Mouse (Mus musculus): ENCODE data around the gene Birc5. TPM values are rescaled to one million over a fixed set of nuclear protein-coding genes. Genes with fewer than 3 reads are reported as not detected.

Gene Birc5
- polyA plus RNA-seq, 1 experiment from 2014 or later = 225 TPM

- 90% methylated on average over 1 of the region's 1 CpGs for WGBS
- ATAC-seq (ENCODE audit: insufficient number of reproducible peaks, low FRiP score, low TSS enrichment, low read depth) = no peak
- H3K4me2 ChIP-seq (replicated peaks) = no peak overlapping the region
- H3K4me3 ChIP-seq (replicated peaks) = no peak overlapping the region
- H3K36me3 ChIP-seq = peaks cover 54% of the 10 kb centered on the region
- H3K4me1 ChIP-seq = peaks cover 8% of the 10 kb centered on the region
- no peak overlapping the region for H3K27ac ChIP-seq (replicated peaks)
- H3K9me3 ChIP-seq (replicated peaks) = no peaks in the 10 kb centered on the region
- H3K27me3 ChIP-seq = peaks cover 14% of the 10 kb centered on the region
- no peak overlapping the region for H3K9ac ChIP-seq
Measured at GRCm38 (mm10) chr11:117855975-117856374, 6.9 kb downstream of the Birc5 start.

GRCm38 (mm10) chr11:117857462-117857861 lies 8.4 kb downstream of the Birc5 start:
- Histone ChIP-seq H3K27me3 (peaks cover 24% of the 10 kb centered on the region), H3K9ac (no peak overlapping the region), H3K4me2 (replicated peaks) (no peak overlapping the region), H3K27ac (replicated peaks) (no peak overlapping the region), H3K36me3 (peaks cover 50% of the 10 kb centered on the region), H3K4me1 (peaks cover 8% of the 10 kb centered on the region), H3K9me3 (replicated peaks) (no peaks in the 10 kb centered on the region), H3K4me3 (replicated peaks) (no peak overlapping the region)
- no peak for ATAC-seq (ENCODE audit: insufficient number of reproducible peaks, low FRiP score, low TSS enrichment, low read depth)
- WGBS = 92% methylated on average over 10 of the region's 10 CpGs

GRCm38 (mm10) chr11:117858392-117858791 lies 9.3 kb downstream of the Birc5 start:
- no peaks in the 10 kb centered on the region for H3K9me3 ChIP-seq (replicated peaks)
- no peak overlapping the region for H3K9ac ChIP-seq
- peaks cover 31% of the 10 kb centered on the region for H3K27me3 ChIP-seq
- no peak overlapping the region for H3K27ac ChIP-seq (replicated peaks)
- 57% methylated on average over 3 of the region's 3 CpGs for WGBS
- H3K4me2 ChIP-seq (replicated peaks) = no peak overlapping the region
- ATAC-seq (ENCODE audit: insufficient number of reproducible peaks, low FRiP score, low TSS enrichment, low read depth) = no peak
- H3K4me1 ChIP-seq = peaks cover 8% of the 10 kb centered on the region
- H3K36me3 ChIP-seq = peaks cover 41% of the 10 kb centered on the region
- H3K4me3 ChIP-seq (replicated peaks) = no peak overlapping the region

GRCm38 (mm10) chr11:117860601-117861000 lies 11.6 kb downstream of the Birc5 start, which contains the start of gene Tmem235:
Tmem235 (plus strand) TSS chr11:117860752.
- WGBS = 4% methylated on average over 23 of the region's 23 CpGs
- Histone ChIP-seq H3K4me2 (replicated peaks) (peak within 1 kb of the TSS; percentile 28; the same call in 1 of the 2 replicates), H3K9me3 (replicated peaks) (no peaks in the 10 kb centered on the region), H3K9ac (no peak within 1 kb of the TSS), H3K4me3 (replicated peaks) (0 out of 2 replicates have a peak within 1 kb of the TSS, but pooled peaks have one; percentile 1), H3K36me3 (peaks cover 23% of the 10 kb centered on the region), H3K27ac (replicated peaks) (no peak within 1 kb of the TSS), H3K27me3 (peaks cover 36% of the 10 kb centered on the region), H3K4me1 (peaks cover 8% of the 10 kb centered on the region)
- no peak for ATAC-seq (ENCODE audit: insufficient number of reproducible peaks, low FRiP score, low TSS enrichment, low read depth)

GRCm38 (mm10) chr11:117863174-117863856 lies 14.3 kb downstream of the Birc5 start:
- Histone ChIP-seq H3K9ac (no peak overlapping the region), H3K27ac (replicated peaks) (no peak overlapping the region), H3K4me2 (replicated peaks) (no peak overlapping the region), H3K27me3 (peaks cover 36% of the 10 kb centered on the region), H3K4me3 (replicated peaks) (no peak overlapping the region), H3K9me3 (replicated peaks) (no peaks in the 10 kb centered on the region), H3K36me3 (0 out of 2 replicates have a peak, but pooled peaks cover 1% of the 10 kb centered on the region), H3K4me1 (peaks cover 12% of the 10 kb centered on the region)
- no peak for ATAC-seq (ENCODE audit: insufficient number of reproducible peaks, low FRiP score, low TSS enrichment, low read depth)
- WGBS = 26% methylated on average over 11 of the region's 11 CpGs

GRCm38 (mm10) chr11:117864805-117865204 lies 15.8 kb downstream of the Birc5 start:
- Histone ChIP-seq H3K27ac (replicated peaks) (no peak overlapping the region), H3K4me1 (peaks cover 12% of the 10 kb centered on the region), H3K4me2 (replicated peaks) (no peak overlapping the region), H3K9me3 (replicated peaks) (no peaks in the 10 kb centered on the region), H3K9ac (no peak overlapping the region), H3K36me3 (no peaks in the 10 kb centered on the region), H3K27me3 (peaks cover 34% of the 10 kb centered on the region), H3K4me3 (replicated peaks) (no peak overlapping the region)
- WGBS = 59% methylated on average over 2 of the region's 2 CpGs
- ATAC-seq (ENCODE audit: insufficient number of reproducible peaks, low FRiP score, low TSS enrichment, low read depth) = no peak

- Histone ChIP-seq H3K4me3 (replicated peaks) (no peak overlapping the region), H3K4me2 (replicated peaks) (no peak overlapping the region), H3K27me3 (peaks cover 22% of the 10 kb centered on the region), H3K36me3 (no peaks in the 10 kb centered on the region), H3K4me1 (peaks cover 10% of the 10 kb centered on the region), H3K9me3 (replicated peaks) (no peaks in the 10 kb centered on the region), H3K27ac (replicated peaks) (no peak overlapping the region), H3K9ac (no peak overlapping the region)
- 21% methylated on average over 6 of the region's 6 CpGs for WGBS
- ATAC-seq (ENCODE audit: insufficient number of reproducible peaks, low FRiP score, low TSS enrichment, low read depth) = no peak
Measured at GRCm38 (mm10) chr11:117865988-117866387, 16.9 kb downstream of the Birc5 start.

- WGBS = 38% methylated on average over 12 of the region's 12 CpGs
- Histone ChIP-seq H3K27ac (replicated peaks) (no peak overlapping the region), H3K4me2 (replicated peaks) (no peak overlapping the region; the same call in 1 of the 2 replicates), H3K4me1 (peaks cover 31% of the 10 kb centered on the region), H3K9me3 (replicated peaks) (no peaks in the 10 kb centered on the region), H3K36me3 (no peaks in the 10 kb centered on the region), H3K9ac (no peak overlapping the region), H3K4me3 (replicated peaks) (no peak overlapping the region), H3K27me3 (no peaks in the 10 kb centered on the region)
- no peak for ATAC-seq (ENCODE audit: insufficient number of reproducible peaks, low FRiP score, low TSS enrichment, low read depth)
Measured at GRCm38 (mm10) chr11:117870688-117871365, 21.8 kb downstream of the Birc5 start.

GRCm38 (mm10) chr11:117871376-117871775 lies 22.3 kb downstream of the Birc5 start:
- Histone ChIP-seq H3K36me3 (no peaks in the 10 kb centered on the region), H3K27me3 (no peaks in the 10 kb centered on the region), H3K9me3 (replicated peaks) (no peaks in the 10 kb centered on the region), H3K4me1 (peaks cover 28% of the 10 kb centered on the region), H3K9ac (no peak overlapping the region), H3K27ac (replicated peaks) (no peak overlapping the region), H3K4me2 (replicated peaks) (no peak overlapping the region), H3K4me3 (replicated peaks) (no peak overlapping the region)
- 64% methylated on average over 5 of the region's 5 CpGs for WGBS
- no peak for ATAC-seq (ENCODE audit: insufficient number of reproducible peaks, low FRiP score, low TSS enrichment, low read depth)

GRCm38 (mm10) chr11:117871911-117872584 lies 23.0 kb downstream of the Birc5 start:
- no peak for ATAC-seq (ENCODE audit: insufficient number of reproducible peaks, low FRiP score, low TSS enrichment, low read depth)
- no peaks in the 10 kb centered on the region for H3K9me3 ChIP-seq (replicated peaks)

More at GRCm38 (mm10) chr11:117871911-117872584, 23.0 kb downstream of the Birc5 start:
- H3K36me3 ChIP-seq = no peaks in the 10 kb centered on the region
- no peaks in the 10 kb centered on the region for H3K27me3 ChIP-seq
- H3K4me1 ChIP-seq = peaks cover 27% of the 10 kb centered on the region
- WGBS = 56% methylated on average over 12 of the region's 12 CpGs
- H3K9ac ChIP-seq = no peak overlapping the region
- H3K4me2 ChIP-seq (replicated peaks) = peak overlapping the region; percentile 88; the same call in 1 of the 2 replicates
- H3K4me3 ChIP-seq (replicated peaks) = no peak overlapping the region
- H3K27ac ChIP-seq (replicated peaks) = no peak overlapping the region
